Mouse (Mus musculus) forebrain, embryonic 10.5 days (tissue): ENCODE results near the gene Cib4. TPM values are rescaled to one million over a fixed set of nuclear protein-coding genes. Genes with fewer than 3 reads are reported as not detected.
A peak's percentile ranks its signal among the peaks of the same experiment; 100 is the strongest.

ENCODE experiments used
- DNase-seq: peaks from one replicate; pipeline ENCODE4 v3.0.0-alpha.2; 2017; ENCODE audit warnings: low spot score; ENCODE audit errors: extremely low spot score
- H3K27ac ChIP-seq: fragments of 300-500 bp; sonication (generic); 2 replicates; pipeline ENCODE4 v1.5.1; 2016; ENCODE audit warnings: mild to moderate bottlenecking
- H3K27me3 ChIP-seq: fragments of 300-500 bp; sonication (generic); 2 replicates; pipeline ENCODE4 v1.6.1; 2016; ENCODE audit warnings: mild to moderate bottlenecking; ENCODE audit not compliant: poor library complexity, severe bottlenecking
- H3K36me3 ChIP-seq: fragments of 300-500 bp; sonication (generic); replicated peaks from 2 replicates; pipeline ENCODE4 v1.6.1; 2016; ENCODE audit warnings: mild to moderate bottlenecking, moderate library complexity
- H3K4me1 ChIP-seq: fragments of 300-500 bp; sonication (generic); 2 replicates; pipeline ENCODE4 v1.6.1; 2016
- H3K4me3 ChIP-seq: fragments of 300-500 bp; sonication (generic); 2 replicates; pipeline ENCODE4 v1.5.1; 2016; ENCODE audit warnings: mild to moderate bottlenecking, moderate library complexity
- H3K9me3 ChIP-seq: fragments of 300-500 bp; sonication (generic); 2 replicates; pipeline ENCODE4 v1.6.1; 2016; ENCODE audit warnings: mild to moderate bottlenecking, moderate library complexity
- WGBS: fragments of 180-500 bp; shearing (Covaris S2); methylation state at CpG from one replicate; pipeline ENCODE4 v1.1.7; 2016; 5-methylcytosine and 5-hydroxymethylcytosine counted together
- polyA plus RNA-seq: library from polyadenylated mRNA; unstranded; fragments of >200 nt; fragmentation: Nextera tagmentation; extraction: Ambion mirVana; gene quantifications from 2 replicates; pipeline ENCODE4 v1.2.1, GENCODE M21; 2016

The Cib4 gene
- not detected in 2 replicates for polyA plus RNA-seq

GRCm38 (mm10) chr5:30545698-30546097 lies at the start of gene Cib4:
Cib4 (minus strand) TSS chr5:30545836.
- Histone ChIP-seq H3K4me3 (no peak within 1 kb of the TSS), H3K9me3 (no peaks in the 10 kb centered on the region), H3K36me3 (no peaks in the 10 kb centered on the region), H3K27ac (no peak within 1 kb of the TSS), H3K27me3 (no peaks in the 10 kb centered on the region), H3K4me1 (peaks cover 9% of the 10 kb centered on the region; the same call in 1 of the 2 replicates)
- DNase-seq: no peak
- 56% methylated on average over 2 of the region's 2 CpGs for WGBS

- H3K27ac ChIP-seq: no peak overlapping the region
- H3K36me3 ChIP-seq: no peaks in the 10 kb centered on the region
- no peak for DNase-seq
- H3K9me3 ChIP-seq: no peaks in the 10 kb centered on the region
- 46% methylated on average over 6 of the region's 6 CpGs for WGBS
- no peak overlapping the region for H3K4me3 ChIP-seq
- peaks cover 27% of the 10 kb centered on the region for H3K4me1 ChIP-seq
- H3K27me3 ChIP-seq: peaks cover 26% of the 10 kb centered on the region
These were observed 49.4 kb upstream of the Cib4 start for GRCm38 (mm10) chr5:30594953-30595560.

GRCm38 (mm10) chr5:30593811-30594504 lies 48.3 kb upstream of the Cib4 start:
- H3K36me3 ChIP-seq: no peaks in the 10 kb centered on the region
- no peak for DNase-seq
- no peak overlapping the region for H3K4me3 ChIP-seq
- no peak overlapping the region for H3K27ac ChIP-seq
- H3K4me1 ChIP-seq: peaks cover 31% of the 10 kb centered on the region
- 50% methylated on average over 10 of the region's 10 CpGs for WGBS
- no peaks in the 10 kb centered on the region for H3K9me3 ChIP-seq
- peaks cover 37% of the 10 kb centered on the region for H3K27me3 ChIP-seq

- Histone ChIP-seq H3K4me1 (peaks cover 36% of the 10 kb centered on the region), H3K27ac (no peak overlapping the region), H3K27me3 (peaks cover 43% of the 10 kb centered on the region), H3K36me3 (no peaks in the 10 kb centered on the region), H3K4me3 (no peak overlapping the region), H3K9me3 (no peaks in the 10 kb centered on the region)
- DNase-seq: no peak
- 87% methylated on average over 11 of the region's 11 CpGs for WGBS
These were observed 47.7 kb upstream of the Cib4 start for GRCm38 (mm10) chr5:30593360-30593759.

GRCm38 (mm10) chr5:30592279-30592980 lies 46.8 kb upstream of the Cib4 start:
- peaks cover 46% of the 10 kb centered on the region for H3K4me1 ChIP-seq
- no peaks in the 10 kb centered on the region for H3K9me3 ChIP-seq
- no peak overlapping the region for H3K27ac ChIP-seq
- peaks cover 52% of the 10 kb centered on the region for H3K27me3 ChIP-seq
- DNase-seq: no peak
- no peak overlapping the region for H3K4me3 ChIP-seq
- 85% methylated on average over 11 of the region's 11 CpGs for WGBS
- H3K36me3 ChIP-seq: no peaks in the 10 kb centered on the region

DNA sequence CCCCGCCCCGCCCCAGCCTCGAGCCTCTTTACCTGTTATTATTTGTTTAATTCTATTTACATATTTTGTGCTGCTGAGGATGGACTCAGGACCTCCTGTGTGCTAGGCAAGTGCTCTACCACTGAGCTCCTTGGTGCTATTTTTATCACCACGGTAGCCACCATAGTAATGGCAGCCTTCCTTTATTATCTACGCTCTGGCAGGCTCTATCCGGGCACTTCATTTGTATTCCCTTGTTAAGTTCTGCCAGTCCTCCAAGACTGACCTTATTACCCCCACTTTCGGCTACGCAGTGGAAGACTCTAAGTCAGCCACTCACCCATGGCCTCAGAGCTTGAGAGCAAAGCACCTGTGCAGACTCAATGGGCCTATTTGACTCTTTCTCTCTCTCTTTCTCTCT lies 46.1 kb upstream of the Cib4 start:
- no peak overlapping the region for H3K27ac ChIP-seq
- H3K4me3 ChIP-seq: no peak overlapping the region
- peaks cover 58% of the 10 kb centered on the region for H3K27me3 ChIP-seq
- no peaks in the 10 kb centered on the region for H3K36me3 ChIP-seq
- peaks cover 46% of the 10 kb centered on the region for H3K4me1 ChIP-seq
- no peak for DNase-seq
- no peaks in the 10 kb centered on the region for H3K9me3 ChIP-seq
- 87% methylated on average over 8 of the region's 8 CpGs for WGBS

- 66% methylated on average over 5 of the region's 5 CpGs for WGBS
- DNase-seq: no peak
- no peaks in the 10 kb centered on the region for H3K36me3 ChIP-seq
- peaks cover 64% of the 10 kb centered on the region for H3K27me3 ChIP-seq
- no peaks in the 10 kb centered on the region for H3K9me3 ChIP-seq
- H3K4me3 ChIP-seq: no peak overlapping the region
- H3K4me1 ChIP-seq: peaks cover 46% of the 10 kb centered on the region
- no peak overlapping the region for H3K27ac ChIP-seq
These were observed 45.6 kb upstream of the Cib4 start for GRCm38 (mm10) chr5:30591205-30591731.

- WGBS: 84% methylated on average over 5 of the region's 5 CpGs
- H3K36me3 ChIP-seq: no peaks in the 10 kb centered on the region
- peaks cover 40% of the 10 kb centered on the region for H3K4me1 ChIP-seq
- DNase-seq: no peak
- peaks cover 71% of the 10 kb centered on the region for H3K27me3 ChIP-seq
- no peak overlapping the region for H3K4me3 ChIP-seq
- no peaks in the 10 kb centered on the region for H3K9me3 ChIP-seq
- H3K27ac ChIP-seq: no peak overlapping the region
These were observed 44.6 kb upstream of the Cib4 start for GRCm38 (mm10) chr5:30590231-30590630.

DNA sequence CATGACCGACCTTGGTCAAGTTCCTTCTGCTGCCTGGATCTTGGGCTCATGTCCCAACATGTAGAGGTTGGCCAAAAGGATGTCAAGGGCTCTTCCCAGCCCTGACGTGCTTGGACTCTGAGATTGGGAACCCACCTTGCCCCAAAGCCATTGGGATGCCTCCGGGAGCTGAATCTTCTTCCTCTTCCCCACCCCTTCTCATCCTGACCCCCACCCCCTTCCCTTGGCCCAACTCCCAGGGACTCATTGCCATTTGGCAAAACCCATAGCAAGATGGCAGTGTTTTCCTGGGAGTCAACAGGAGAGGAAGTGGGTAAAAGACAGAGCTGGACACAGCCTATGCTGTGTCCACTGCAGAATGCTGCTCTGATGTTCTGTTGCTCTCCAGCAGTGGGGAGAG lies 43.9 kb upstream of the Cib4 start:
- H3K27me3 ChIP-seq: peaks cover 75% of the 10 kb centered on the region
- no peak for DNase-seq
- no peaks in the 10 kb centered on the region for H3K36me3 ChIP-seq
- 80% methylated on average over 3 of the region's 3 CpGs for whole genome bisulfite sequencing
- peaks cover 33% of the 10 kb centered on the region for H3K4me1 ChIP-seq
- no peaks in the 10 kb centered on the region for H3K9me3 ChIP-seq
- H3K27ac ChIP-seq: no peak overlapping the region
- H3K4me3 ChIP-seq: no peak overlapping the region

GRCm38 (mm10) chr5:30589069-30589468 lies 43.4 kb upstream of the Cib4 start:
- Histone ChIP-seq H3K9me3 (no peaks in the 10 kb centered on the region), H3K4me1 (peaks cover 28% of the 10 kb centered on the region), H3K4me3 (peak overlapping the region; percentile 61), H3K27me3 (peaks cover 78% of the 10 kb centered on the region), H3K36me3 (no peaks in the 10 kb centered on the region), H3K27ac (no peak overlapping the region)
- DNase-seq: no peak
- WGBS: 47% methylated on average over 4 of the region's 4 CpGs

GRCm38 (mm10) chr5:30588301-30588968 lies 42.8 kb upstream of the Cib4 start:
- peaks cover 78% of the 10 kb centered on the region for H3K27me3 ChIP-seq
- 0 out of 2 replicates have a peak overlapping the region, but pooled peaks have one; percentile 15 for H3K27ac ChIP-seq
- H3K4me3 ChIP-seq: peak overlapping the region; percentile 61
- no peaks in the 10 kb centered on the region for H3K36me3 ChIP-seq
- WGBS: under 1% methylated on average over 70 of the region's 70 CpGs
- DNase-seq: peak; percentile 34
- peaks cover 23% of the 10 kb centered on the region for H3K4me1 ChIP-seq
- no peaks in the 10 kb centered on the region for H3K9me3 ChIP-seq

DNA sequence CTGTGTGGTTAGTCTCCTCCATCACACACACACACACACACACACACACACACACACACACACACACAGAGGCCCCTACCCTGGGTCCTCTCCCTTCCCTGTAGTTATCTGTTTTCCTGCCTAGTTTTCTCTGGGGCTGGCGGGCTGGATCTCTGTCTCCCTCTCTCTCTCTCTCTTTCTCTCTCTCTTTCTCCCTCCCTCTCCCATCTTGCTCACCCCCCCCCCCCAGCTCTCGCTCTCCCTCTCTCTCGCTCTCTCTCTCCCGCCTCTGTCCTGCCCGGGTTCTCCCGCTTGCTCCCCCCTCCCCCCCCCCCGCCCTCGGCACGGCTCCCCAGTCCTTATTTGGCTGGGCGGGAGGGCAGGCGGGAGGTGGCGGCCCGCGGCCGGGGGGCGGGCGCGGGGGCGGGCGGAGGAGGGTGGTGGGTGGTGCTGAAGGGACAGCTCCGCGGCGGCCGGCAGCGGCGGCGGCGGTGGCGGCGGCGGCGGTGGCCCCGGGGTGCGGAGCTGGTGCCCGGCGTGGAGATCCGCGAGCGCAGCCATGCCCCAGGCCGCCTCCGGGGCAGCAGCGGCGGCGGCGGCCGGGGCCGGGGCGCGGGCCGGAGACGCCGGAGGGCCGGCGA lies 42.2 kb upstream of the Cib4 start, which contains the start of gene Kcnk3:
TSS of gene Kcnk3 (plus strand) at position 490 of the 620 bp plus-strand sequence.
- Histone ChIP-seq H3K4me1 (peaks cover 23% of the 10 kb centered on the region), H3K27me3 (peaks cover 78% of the 10 kb centered on the region), H3K27ac (0 out of 2 replicates have a peak within 1 kb of the TSS, but pooled peaks have one; percentile 17), H3K4me3 (peak within 1 kb of the TSS; percentile 61), H3K36me3 (no peaks in the 10 kb centered on the region), H3K9me3 (no peaks in the 10 kb centered on the region)
- DNase-seq: peak; percentile 42
- under 1% methylated on average over 47 of the region's 54 CpGs for WGBS
